Mouse (Mus musculus) midbrain, embryonic 16.5 days (tissue): Measurements from ENCODE around the gene Thra. TPM values are rescaled to one million over a fixed set of nuclear protein-coding genes. Genes with fewer than 3 reads are reported as not detected.

Experiments
- ATAC-seq: fragments of 200-750 bp; cut with Nextera tagmentation; 2 replicates; pipeline ENCODE4 v1.8.0; 2017; ENCODE audit warnings: moderate TSS enrichment
- H3K27ac ChIP-seq: fragments of 300-500 bp; sonication (generic); 2 replicates; pipeline ENCODE4 v1.5.1; 2014; ENCODE audit warnings: mild to moderate bottlenecking, low read length, mixed read lengths
- H3K27me3 ChIP-seq: fragments of 300-500 bp; sonication (generic); 2 replicates; pipeline ENCODE4 v1.6.1; 2014; ENCODE audit warnings: low read depth, low read length, mixed read lengths; ENCODE audit not compliant: control insufficient read depth, insufficient read depth
- H3K36me3 ChIP-seq: fragments of 300-500 bp; sonication (generic); 2 replicates; pipeline ENCODE4 v1.6.1; 2014; ENCODE audit warnings: mild to moderate bottlenecking, low read length, moderate library complexity, mixed read lengths; ENCODE audit not compliant: control insufficient read depth, insufficient read depth
- H3K4me1 ChIP-seq: fragments of 300-500 bp; sonication (generic); 2 replicates; pipeline ENCODE4 v1.6.1; 2014; ENCODE audit warnings: mild to moderate bottlenecking, low read length, mixed read lengths; ENCODE audit not compliant: control insufficient read depth, insufficient read depth
- H3K4me2 ChIP-seq: fragments of 300-500 bp; sonication (generic); 2 replicates; pipeline ENCODE4 v1.6.1; 2014; ENCODE audit warnings: mild to moderate bottlenecking, low read length, mixed read lengths
- H3K4me3 ChIP-seq: fragments of 300-500 bp; sonication (generic); 2 replicates; pipeline ENCODE4 v1.5.1; 2014; ENCODE audit warnings: low read depth, mild to moderate bottlenecking, low read length, moderate library complexity, mixed read lengths
- H3K9ac ChIP-seq: fragments of 300-500 bp; sonication (generic); 2 replicates; pipeline ENCODE4 v1.6.1; 2014; ENCODE audit warnings: low read depth, low read length, mixed read lengths
- H3K9me3 ChIP-seq: fragments of 300-500 bp; sonication (generic); replicated peaks from 2 replicates; pipeline ENCODE4 v1.6.1; 2014; ENCODE audit warnings: mild to moderate bottlenecking, low read length, mixed read lengths; ENCODE audit not compliant: control insufficient read depth, poor library complexity, severe bottlenecking
- WGBS: fragments of 180-500 bp; shearing (Covaris S2); extraction: QIAGEN DNeasy Blood & Tissue Kit; methylation state at CpG from one replicate; pipeline ENCODE4 v1.1.7; 2014; 5-methylcytosine and 5-hydroxymethylcytosine counted together
- polyA plus RNA-seq: library from polyadenylated mRNA; unstranded; fragments of >200 nt; fragmentation: Nextera tagmentation; extraction: Ambion mirVana; gene quantifications from 2 replicates; pipeline ENCODE4 v1.2.1, GENCODE M21; 2015

The Thra gene
- polyA plus RNA-seq, 1 experiment from 2014 or later, result 149 TPM

- Histone ChIP-seq H3K27me3 (no peaks in the 10 kb centered on the region), H3K36me3 (no peaks in the 10 kb centered on the region), H3K4me3 (peak overlapping the region; percentile 22), H3K4me1 (peaks cover 86% of the 10 kb centered on the region), H3K9ac (peak overlapping the region; percentile 31), H3K4me2 (peak overlapping the region; percentile 93), H3K27ac (peak overlapping the region; percentile 87), H3K9me3 (no peaks in the 10 kb centered on the region)
- peak; percentile 65 for ATAC-seq
- WGBS, result 7% methylated on average over 19 of the region's 19 CpGs
Measured at GRCm38 (mm10) chr11:98746855-98747693, 6.6 kb downstream of the Thra start.

- H3K4me2 ChIP-seq, result peak overlapping the region; percentile 93
- H3K4me1 ChIP-seq, result peaks cover 93% of the 10 kb centered on the region
- no peaks in the 10 kb centered on the region for H3K27me3 ChIP-seq
- H3K9me3 ChIP-seq, result no peaks in the 10 kb centered on the region
- peak overlapping the region; percentile 27 for H3K4me3 ChIP-seq
- H3K36me3 ChIP-seq, result no peaks in the 10 kb centered on the region
- no peak for ATAC-seq
- peak overlapping the region; percentile 97 for H3K27ac ChIP-seq
- H3K9ac ChIP-seq, result peak overlapping the region; percentile 63
- 6% methylated on average over 6 of the region's 6 CpGs for WGBS
Measured at GRCm38 (mm10) chr11:98747804-98748505, 7.5 kb downstream of the Thra start.

- 7% methylated on average over 15 of the region's 15 CpGs for WGBS
- H3K9me3 ChIP-seq, result no peaks in the 10 kb centered on the region
- peaks cover 98% of the 10 kb centered on the region for H3K4me1 ChIP-seq
- H3K4me2 ChIP-seq, result peak overlapping the region; percentile 93
- H3K27me3 ChIP-seq, result no peaks in the 10 kb centered on the region
- H3K4me3 ChIP-seq, result peak overlapping the region; percentile 27
- H3K9ac ChIP-seq, result peak overlapping the region; percentile 63
- H3K27ac ChIP-seq, result peak overlapping the region; percentile 97
- H3K36me3 ChIP-seq, result peaks cover 7% of the 10 kb centered on the region
- 0 out of 2 replicates have a peak, but pooled peaks have one; percentile 13 for ATAC-seq
Measured at GRCm38 (mm10) chr11:98748506-98749416, 8.3 kb downstream of the Thra start.

- Histone ChIP-seq H3K9ac (peak overlapping the region; percentile 63), H3K9me3 (no peaks in the 10 kb centered on the region), H3K27ac (peak overlapping the region; percentile 97), H3K4me1 (peaks cover 98% of the 10 kb centered on the region), H3K4me2 (peak overlapping the region; percentile 93), H3K27me3 (no peaks in the 10 kb centered on the region), H3K36me3 (peaks cover 13% of the 10 kb centered on the region), H3K4me3 (peak overlapping the region; percentile 27)
- ATAC-seq, result no peak
- 9% methylated on average over 5 of the region's 5 CpGs for WGBS
Measured at GRCm38 (mm10) chr11:98749716-98750115, 9.3 kb downstream of the Thra start.

- H3K27ac ChIP-seq, result peak overlapping the region; percentile 97
- H3K27me3 ChIP-seq, result no peaks in the 10 kb centered on the region
- 9% methylated on average over 17 of the region's 17 CpGs for WGBS
- no peaks in the 10 kb centered on the region for H3K9me3 ChIP-seq
- ATAC-seq, result peak; percentile 56
- H3K9ac ChIP-seq, result peak overlapping the region; percentile 63
- H3K4me2 ChIP-seq, result peak overlapping the region; percentile 93
- peaks cover 91% of the 10 kb centered on the region for H3K4me1 ChIP-seq
- H3K36me3 ChIP-seq, result peaks cover 13% of the 10 kb centered on the region
- H3K4me3 ChIP-seq, result 0 out of 2 replicates have a peak overlapping the region, but pooled peaks have one; percentile 5
Measured at GRCm38 (mm10) chr11:98750351-98751201, 10.1 kb downstream of the Thra start.

- Histone ChIP-seq H3K27ac (peak overlapping the region; percentile 97), H3K9me3 (no peaks in the 10 kb centered on the region), H3K27me3 (no peaks in the 10 kb centered on the region), H3K4me2 (peak overlapping the region; percentile 93), H3K36me3 (peaks cover 16% of the 10 kb centered on the region), H3K4me1 (peaks cover 84% of the 10 kb centered on the region), H3K9ac (peak overlapping the region; percentile 63), H3K4me3 (no peak overlapping the region)
- no peak for ATAC-seq
- 17% methylated on average over 6 of the region's 6 CpGs for WGBS
Measured at GRCm38 (mm10) chr11:98751221-98751782, 10.9 kb downstream of the Thra start.

GRCm38 (mm10) chr11:98752562-98753140, 12.2 kb downstream of the Thra start:
- 88% methylated on average over 10 of the region's 10 CpGs for WGBS
- Histone ChIP-seq H3K9ac (0 out of 2 replicates have a peak overlapping the region, but pooled peaks have one; percentile 11), H3K4me2 (no peak overlapping the region), H3K27ac (peak overlapping the region; percentile 97; the same call in 1 of the 2 replicates), H3K27me3 (no peaks in the 10 kb centered on the region), H3K4me3 (no peak overlapping the region), H3K9me3 (no peaks in the 10 kb centered on the region), H3K4me1 (peaks cover 72% of the 10 kb centered on the region), H3K36me3 (peaks cover 27% of the 10 kb centered on the region)
- ATAC-seq, result no peak
